In the genomic region with DNA sequence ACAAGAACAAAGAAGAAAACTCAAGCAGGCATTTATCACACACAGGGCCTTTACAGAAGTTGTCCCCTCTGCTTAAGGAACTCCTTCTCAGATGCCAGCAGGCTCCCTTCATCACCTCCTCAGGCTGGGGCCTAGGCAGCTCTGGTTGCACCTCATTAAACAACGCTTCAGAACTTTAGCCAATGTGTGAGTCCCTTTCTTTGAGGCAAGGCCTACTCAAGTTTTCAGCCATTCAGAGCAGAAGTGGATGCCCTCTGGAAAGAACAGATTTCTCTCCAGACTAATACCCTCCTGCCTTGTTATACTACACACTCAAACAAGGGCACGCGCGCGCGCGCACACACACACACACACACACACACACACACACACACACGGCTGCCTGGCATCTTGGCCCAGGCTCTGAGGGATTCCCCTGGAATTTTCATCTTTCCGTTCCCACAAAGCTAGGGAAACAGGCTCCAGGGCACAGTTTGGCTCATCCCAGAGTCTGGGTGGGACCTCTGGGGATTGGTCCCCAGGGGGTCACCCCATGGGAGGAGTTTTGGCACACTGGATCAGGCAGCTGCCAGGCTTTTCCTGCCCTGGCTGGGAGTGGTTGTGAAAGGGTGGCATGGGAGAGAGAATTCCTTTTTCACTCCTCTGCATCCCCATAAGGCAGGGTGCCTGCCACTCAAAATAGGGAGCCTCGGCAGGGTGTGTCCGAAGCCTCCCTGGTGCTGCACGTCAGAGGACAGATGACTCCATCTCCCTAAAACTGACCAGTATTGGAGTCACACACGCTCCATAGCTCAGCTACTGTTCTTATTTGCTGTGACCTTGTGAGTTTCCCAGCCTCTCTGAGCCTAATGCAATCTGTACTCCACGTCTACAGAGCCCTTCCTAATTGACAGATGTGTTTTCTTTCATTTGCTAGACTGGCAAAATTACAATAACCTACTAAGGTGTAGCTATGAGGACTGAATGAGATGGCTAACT, we compare ENCODE assay signal across 7 mouse cellular contexts. TPM values are rescaled to one million over a fixed set of nuclear protein-coding genes. Genes with fewer than 3 reads are reported as not detected.
DNase-seq lines count a peak whose midpoint lies in the region; ATAC-seq lines count a peak whose summit lies in the region.

No protein-coding gene starts in this region.

- peak; percentile 64 to 68 for DNase-seq in left cerebral cortex, postnatal 10 days (ENCODE audit: extremely low spot score in 1 of 2, low spot score in 2 of 2)
- no peak for DNase-seq in left cerebral cortex, adult 11 months (ENCODE audit: low spot score)
- peak; percentile 22 for DNase-seq in adrenal gland, postnatal 25 days
- peak; percentile 79 for DNase-seq in forebrain, embryonic 14.5 days (ENCODE audit: low spot score)
- DNase-seq in layer of hippocampus, postnatal 36 days: peak; percentile 31 to 62

- no peak overlapping the region; the same call in 1 of the 2 replicates for H3K27ac ChIP-seq in forebrain, embryonic 14.5 days (ENCODE audit: low read depth, low read length)
- peak overlapping the region; percentile 46; the same call in 1 of the 2 replicates for H3K27ac ChIP-seq in neural tube, embryonic 13.5 days (replicated peaks)

- H3K9me3 ChIP-seq in forebrain, embryonic 14.5 days (replicated peaks; ENCODE audit: control insufficient read depth, low read length): no peaks in the 10 kb centered on the region
- H3K9me3 ChIP-seq in neural tube, embryonic 13.5 days: no peaks in the 10 kb centered on the region

- no peak overlapping the region for H3K9ac ChIP-seq in forebrain, embryonic 14.5 days (ENCODE audit: low read length)
- no peak overlapping the region for H3K9ac ChIP-seq in neural tube, embryonic 13.5 days

- peaks cover 3% of the 10 kb centered on the region for H3K4me1 ChIP-seq in forebrain, embryonic 14.5 days (ENCODE audit: control insufficient read depth, insufficient read depth, low read length)
- peaks cover 21% of the 10 kb centered on the region for H3K4me1 ChIP-seq in neural tube, embryonic 13.5 days (replicated peaks)

- H3K36me3 ChIP-seq in forebrain, embryonic 14.5 days (ENCODE audit: control insufficient read depth, insufficient read depth, low read length): no peaks in the 10 kb centered on the region
- no peaks in the 10 kb centered on the region for H3K36me3 ChIP-seq in neural tube, embryonic 13.5 days

- ATAC-seq in forebrain, embryonic 14.5 days: peak; percentile 88
- ATAC-seq in neural tube, embryonic 13.5 days (ENCODE audit: low read depth): peak; percentile 66; the same call in 1 of the 2 replicates
- ATAC-seq in granulocyte monocyte progenitor cell, adult 5-6 weeks (replicated peaks; ENCODE audit: poor library complexity, severe bottlenecking): no peak

- intact Hi-C loops in left cerebral cortex, postnatal 10 days (cut with DNase I): no loop called here

- H3K27me3 ChIP-seq in forebrain, embryonic 14.5 days (replicated peaks; ENCODE audit: control insufficient read depth, insufficient read depth, low read length): no peaks in the 10 kb centered on the region
- H3K27me3 ChIP-seq in neural tube, embryonic 13.5 days: no peaks in the 10 kb centered on the region

- H3K4me2 ChIP-seq in forebrain, embryonic 14.5 days (ENCODE audit: low read length): no peak overlapping the region
- H3K4me2 ChIP-seq in neural tube, embryonic 13.5 days: no peak overlapping the region

- WGBS in forebrain, embryonic 14.5 days: 61% methylated on average over 14 of the region's 14 CpGs
- WGBS in neural tube, embryonic 13.5 days: 79% methylated on average over 14 of the region's 14 CpGs

- H3K4me3 ChIP-seq in forebrain, embryonic 14.5 days (ENCODE audit: low read depth, low read length): no peak overlapping the region
- H3K4me3 ChIP-seq in neural tube, embryonic 13.5 days: no peak overlapping the region

RNA-seq across cellular contexts. Expression of gene Tekt5, which starts 28.8 kb away (rescaled TPM):
- 1 to 10 TPM; 7.3 to 7.7 TPM for total RNA-seq in left cerebral cortex, postnatal 10 days (2021)
- not detected in 2 replicates for total RNA-seq in adrenal gland, postnatal 25 days (2021)
- polyA plus RNA-seq in forebrain, embryonic 14.5 days (2014; fragmentation: Nextera tagmentation; extraction: Ambion mirVana): 2.7 and 2.9 TPM in 2 replicates
- total RNA-seq in layer of hippocampus, postnatal 36 days (2021): 1 to 10 TPM; 5.2 to 5.5 TPM
- polyA plus RNA-seq in neural tube, embryonic 13.5 days (2015; fragmentation: Nextera tagmentation; extraction: Ambion mirVana): 5.2 and 5.7 TPM in 2 replicates
- 0.49 TPM in 1 of 2 replicates, not detected in the other for total RNA-seq in granulocyte monocyte progenitor cell, adult 5-6 weeks (2014; fragmentation: Nextera tagmentation)
- total RNA-seq in granulocyte monocyte progenitor cell, adult 5-6 weeks (2017): not detected in 2 replicates

RNA-seq across cellular contexts. Expression of gene Nubp1, which starts 45.2 kb away (rescaled TPM):
- total RNA-seq in left cerebral cortex, postnatal 10 days (2021): 10 to 100 TPM; 14.0 to 16.8 TPM
- 28.0 and 28.2 TPM in 2 replicates for total RNA-seq in adrenal gland, postnatal 25 days (2021)
- polyA plus RNA-seq in forebrain, embryonic 14.5 days (2014; fragmentation: Nextera tagmentation; extraction: Ambion mirVana): 40.7 and 49.4 TPM in 2 replicates
- 10 to 100 TPM; 16.4 to 18.1 TPM for total RNA-seq in layer of hippocampus, postnatal 36 days (2021)
- polyA plus RNA-seq in neural tube, embryonic 13.5 days (2015; fragmentation: Nextera tagmentation; extraction: Ambion mirVana): 47.8 and 51.1 TPM in 2 replicates
- total RNA-seq in granulocyte monocyte progenitor cell, adult 5-6 weeks (2014; fragmentation: Nextera tagmentation): 45.9 and 48.0 TPM in 2 replicates
- total RNA-seq in granulocyte monocyte progenitor cell, adult 5-6 weeks (2017): 41.9 and 58.3 TPM in 2 replicates

RNA-seq across cellular contexts. Expression of gene Emp2, which starts 52.8 kb away (rescaled TPM):
- total RNA-seq in left cerebral cortex, postnatal 10 days (2021): 10 to 100 TPM; 28.9 to 30.2 TPM
- 4.3 and 4.7 TPM in 2 replicates for total RNA-seq in adrenal gland, postnatal 25 days (2021)
- polyA plus RNA-seq in forebrain, embryonic 14.5 days (2014; fragmentation: Nextera tagmentation; extraction: Ambion mirVana): 3.4 and 5.1 TPM in 2 replicates
- total RNA-seq in layer of hippocampus, postnatal 36 days (2021): 10 to 100 TPM; 16.5 to 17.8 TPM
- 5.3 and 5.7 TPM in 2 replicates for polyA plus RNA-seq in neural tube, embryonic 13.5 days (2015; fragmentation: Nextera tagmentation; extraction: Ambion mirVana)
- total RNA-seq in granulocyte monocyte progenitor cell, adult 5-6 weeks (2014; fragmentation: Nextera tagmentation): not detected in 2 replicates
- not detected in 2 replicates for total RNA-seq in granulocyte monocyte progenitor cell, adult 5-6 weeks (2017)
